Mouse (Mus musculus): ENCODE measurements at regions not wholly inside any gene's neighbourhood (a gene's known extent, or its start where the extent isn't known, plus 50 kb on each side); places are given as distances from the start of the nearest gene placed in this dataset.
A peak's percentile ranks its signal among the peaks of the same experiment; 100 is the strongest.

DNA sequence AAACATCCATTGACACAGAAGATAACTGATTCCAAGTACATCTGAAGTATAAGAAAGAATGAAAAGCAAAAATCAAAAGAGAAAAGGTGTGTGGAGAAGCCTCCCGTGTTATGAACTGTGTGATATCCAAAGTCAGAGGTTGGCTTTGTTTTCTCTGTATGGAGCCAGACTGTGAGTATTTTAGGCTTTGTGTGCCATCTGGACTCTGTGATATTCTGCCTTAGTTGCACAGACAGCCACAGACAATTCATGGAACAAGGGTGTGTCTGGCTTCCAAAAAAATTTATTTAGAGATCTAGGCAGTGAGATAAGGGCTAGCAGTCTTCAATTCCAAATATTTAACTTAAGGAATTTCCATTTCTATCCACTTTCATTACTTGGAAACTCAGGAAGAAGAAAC is 111.5 kb upstream of the Dpp10 start:
- Histone ChIP-seq H3K27ac (no peak overlapping the region; the same call in 1 of the 2 replicates), H3K4me3 (no peak overlapping the region)
- TF ChIP-seq CTCF (IDR thresholded peaks at IDR 0.05): no peak
- intact Hi-C loops (cut with DNase I): no loop called here
- DNase-seq (ENCODE audit: extremely low spot score in 1 of 2, low spot score in 2 of 2): no peak

GRCm38 (mm10) chr1:124152101-124152500 is 106.7 kb upstream of the Dpp10 start:
- DNase-seq (ENCODE audit: extremely low spot score in 1 of 2, low spot score in 2 of 2): no peak
- intact Hi-C loops (cut with DNase I): no loop called here
- H3K4me3 ChIP-seq: no peak overlapping the region
- TF ChIP-seq CTCF (IDR thresholded peaks at IDR 0.05): no peak
- no peak overlapping the region for H3K27ac ChIP-seq

DNA sequence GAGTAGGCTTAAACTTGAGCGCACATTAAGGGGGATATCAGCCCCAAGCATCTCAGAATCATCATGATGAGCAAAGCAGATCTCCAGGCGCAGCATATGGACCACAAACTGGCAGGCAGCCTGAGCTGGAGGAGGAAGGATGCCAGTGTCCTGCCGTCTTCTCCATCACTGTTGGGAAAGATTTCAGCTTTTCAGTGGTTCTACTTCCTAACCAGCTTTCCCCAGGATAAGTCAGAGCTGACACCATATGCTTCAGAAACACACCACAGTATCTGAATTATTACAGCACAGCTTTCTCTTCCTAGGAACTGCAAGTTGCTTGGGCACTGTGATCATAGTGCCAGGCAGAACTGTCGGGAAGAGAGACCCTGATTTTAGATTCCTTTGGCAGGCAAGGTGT is 103.2 kb upstream of the Dpp10 start:
- Histone ChIP-seq H3K27ac (peak overlapping the region; percentile 66; the same call in 1 of the 2 replicates), H3K4me3 (no peak overlapping the region)
- intact Hi-C loops (cut with DNase I): no loop called here
- peak; percentile 20 to 47 for DNase-seq (ENCODE audit: extremely low spot score in 1 of 2, low spot score in 2 of 2)
- TF ChIP-seq CTCF (IDR thresholded peaks at IDR 0.05): no peak

DNA sequence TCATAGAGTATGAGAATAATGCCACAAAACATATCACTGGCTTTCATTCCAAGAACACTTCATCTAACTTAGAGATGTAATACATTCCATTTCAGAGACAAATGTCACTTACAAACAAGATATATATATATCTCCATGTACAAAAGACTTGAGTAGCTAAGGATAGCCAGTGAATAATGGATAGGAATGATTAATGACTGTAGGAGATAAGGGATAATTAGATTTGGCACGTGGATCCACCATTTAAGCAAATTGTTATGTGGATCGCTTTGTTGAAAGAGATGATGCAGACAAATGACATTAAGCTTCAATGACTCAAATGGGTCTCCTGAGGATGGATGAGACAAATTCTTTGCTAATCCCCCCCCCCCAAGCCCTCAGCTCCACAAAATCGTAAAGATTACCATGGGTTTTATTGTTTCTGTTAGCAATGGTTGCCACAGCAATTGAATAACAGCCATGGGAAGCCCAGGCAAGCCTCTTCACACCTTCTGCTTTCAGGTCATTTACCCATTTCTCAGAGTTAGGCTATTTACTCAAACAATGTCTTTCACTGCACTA is 59.0 kb upstream of the Dpp10 start:
- H3K27ac ChIP-seq: no peak overlapping the region
- no peak for TF ChIP-seq CTCF (IDR thresholded peaks at IDR 0.05)
- no peak for DNase-seq (ENCODE audit: extremely low spot score in 1 of 2, low spot score in 2 of 2)
- no peak overlapping the region for H3K4me3 ChIP-seq
- intact Hi-C loops (cut with DNase I): no loop called here

GRCm38 (mm10) chr1:124103049-124103448 is 57.7 kb upstream of the Dpp10 start:
- intact Hi-C loops (cut with DNase I): no loop called here
- TF ChIP-seq CTCF (IDR thresholded peaks at IDR 0.05): peak; percentile 35
- DNase-seq (ENCODE audit: extremely low spot score in 1 of 2, low spot score in 2 of 2): no peak
- Histone ChIP-seq H3K27ac (no peak overlapping the region), H3K4me3 (no peak overlapping the region)

All from left cerebral cortex, adult 2 months (tissue).